Mouse (Mus musculus) spleen, adult 2 months (tissue): ENCODE data around the gene Mrpl11.

ENCODE experiments used
- CTCF ChIP-seq: fragments of 200-500 bp; IDR thresholded peaks from 2 replicates; pipeline ENCODE4 v1.5.1; 2011; ENCODE audit warnings: mild to moderate bottlenecking, inconsistent platforms; ENCODE audit not compliant: insufficient read depth, insufficient read length, insufficient replicate concordance; ENCODE audit errors: extremely low read depth
- POLR2A ChIP-seq: fragments of 200-500 bp; IDR thresholded peaks from 2 replicates; pipeline ENCODE4 v1.6.1; 2011; ENCODE audit warnings: low read depth, low read length, inconsistent platforms

DNA sequence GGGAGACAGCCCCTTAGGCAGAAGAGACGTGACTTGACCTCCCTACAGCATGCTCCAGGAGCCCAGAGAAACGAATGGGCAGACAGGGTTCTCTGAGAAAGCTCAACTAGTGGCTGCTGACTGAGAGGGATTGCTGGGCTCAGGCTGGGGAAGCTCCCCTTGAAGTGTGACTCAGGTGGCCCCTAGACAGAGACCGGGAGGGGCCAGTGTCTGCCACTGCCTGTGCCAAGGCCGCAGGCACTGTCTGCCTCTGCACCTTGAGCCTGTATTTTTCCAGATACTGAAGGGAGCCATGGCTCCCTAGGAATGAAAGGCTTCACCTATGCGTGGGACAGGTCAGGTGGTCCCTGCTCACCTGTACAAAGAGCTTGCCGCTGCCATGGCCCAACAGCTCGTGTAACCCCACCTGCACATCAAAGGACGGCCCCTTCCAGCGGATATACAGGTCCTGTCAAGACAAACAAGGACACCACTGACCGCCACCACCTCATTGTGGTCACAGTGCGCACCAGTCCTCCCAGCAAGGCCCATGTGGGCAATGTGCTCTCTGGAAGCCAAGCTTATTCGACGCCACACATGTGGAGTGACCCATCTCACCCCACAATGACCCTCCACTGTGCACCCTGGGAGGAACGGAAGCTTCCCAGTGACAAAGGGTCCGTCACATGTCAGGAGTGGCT lies 45.9 kb upstream of the Mrpl11 start:
- no peak for TF ChIP-seq CTCF
- TF ChIP-seq POLR2A: no peak
